Mouse (Mus musculus) fibroblast of lung, adult 2 months (primary cell): ENCODE measurements around the gene Mrpl52.

Experiments used
- DNase-seq: peaks from one replicate; pipeline ENCODE4 v3.0.0-alpha.2; 2011; ENCODE audit warnings: low read depth

The Mrpl52 gene

DNA sequence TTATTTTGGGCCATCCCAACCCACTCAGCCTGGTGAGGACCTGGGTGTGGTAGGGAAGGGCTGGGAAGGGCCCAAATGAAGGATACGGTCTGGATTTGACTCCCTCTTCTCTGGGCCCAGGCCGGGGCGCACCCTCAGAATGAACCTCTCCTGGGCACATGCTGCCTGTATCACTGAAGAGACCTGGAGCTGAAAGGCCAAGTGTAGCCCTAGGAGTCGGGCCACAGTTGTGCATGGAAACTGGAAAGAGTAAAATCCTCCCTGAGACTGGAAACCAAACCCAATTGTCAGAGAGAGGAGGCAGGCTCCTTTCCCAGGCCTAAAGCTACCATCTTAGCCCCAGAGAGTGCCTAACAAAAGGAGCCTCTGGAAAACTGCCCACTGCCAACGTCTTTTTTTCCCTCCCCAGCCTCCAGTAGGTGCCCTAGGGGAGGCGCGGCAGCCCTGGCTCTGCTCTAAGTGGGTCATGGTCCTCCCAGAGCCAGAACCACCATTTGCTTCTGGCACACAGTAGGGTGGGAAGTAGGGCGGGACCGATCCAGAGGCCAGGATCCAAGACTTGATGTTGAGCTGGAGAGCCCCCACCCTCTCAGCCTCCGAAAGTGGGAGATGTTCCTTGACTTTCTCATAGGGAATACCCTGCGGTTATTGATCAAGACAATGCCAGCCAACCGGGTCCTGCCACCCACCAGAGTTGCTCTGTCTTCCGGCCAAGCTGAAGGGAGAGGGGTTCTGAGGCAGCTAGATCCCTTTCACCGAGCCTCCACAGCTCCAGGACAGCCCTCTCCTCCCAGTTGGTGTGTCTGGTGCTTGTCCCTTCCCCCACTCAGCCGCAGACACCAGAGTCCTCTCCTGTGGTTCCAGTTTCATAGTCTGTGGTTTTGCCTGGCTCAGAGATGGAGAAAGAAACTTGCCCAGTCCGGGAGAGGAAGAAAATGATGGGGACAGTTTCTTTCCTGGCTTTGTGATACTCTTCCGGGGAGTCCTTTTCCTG, 6.4 kb downstream of the Mrpl52 start:
- DNase-seq: no peak

DNA sequence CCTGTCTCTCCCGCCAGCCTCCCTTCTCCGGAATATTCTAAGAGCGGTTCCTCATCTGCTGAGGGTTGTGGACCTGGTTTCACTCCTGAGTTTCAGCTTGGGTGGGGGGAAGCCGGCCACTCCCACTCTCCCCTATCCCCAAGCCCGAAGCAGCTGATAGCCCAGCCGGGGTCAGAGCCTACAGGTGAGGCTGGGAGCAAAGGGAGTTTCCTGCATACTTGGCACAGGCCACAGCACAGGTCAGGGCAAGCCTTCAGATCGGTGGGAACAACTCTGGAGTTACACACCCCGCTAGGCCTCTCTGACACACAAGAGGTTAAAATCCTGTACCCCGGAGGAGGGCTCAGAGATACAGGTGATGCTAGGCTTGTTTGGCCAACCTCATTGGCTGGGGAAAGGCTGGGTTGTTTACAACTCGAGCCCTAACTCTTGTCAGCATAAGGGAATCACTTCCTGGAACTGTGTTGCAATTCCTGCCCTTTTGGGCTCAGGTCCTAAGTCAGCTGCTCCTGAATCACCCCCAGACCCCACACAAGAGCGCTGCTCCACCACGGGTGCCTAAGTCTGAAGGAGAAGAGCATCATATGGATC, 7.3 kb downstream of the Mrpl52 start:
- DNase-seq: no peak

GRCm38 (mm10) chr14:54435194-54435918, 8.6 kb downstream of the Mrpl52 start:
- DNase-seq: no peak

GRCm38 (mm10) chr14:54439155-54439554, 12.4 kb downstream of the Mrpl52 start:
- no peak for DNase-seq

- DNase-seq: no peak
Measured at GRCm38 (mm10) chr14:54439610-54440009, 12.9 kb downstream of the Mrpl52 start.

DNA sequence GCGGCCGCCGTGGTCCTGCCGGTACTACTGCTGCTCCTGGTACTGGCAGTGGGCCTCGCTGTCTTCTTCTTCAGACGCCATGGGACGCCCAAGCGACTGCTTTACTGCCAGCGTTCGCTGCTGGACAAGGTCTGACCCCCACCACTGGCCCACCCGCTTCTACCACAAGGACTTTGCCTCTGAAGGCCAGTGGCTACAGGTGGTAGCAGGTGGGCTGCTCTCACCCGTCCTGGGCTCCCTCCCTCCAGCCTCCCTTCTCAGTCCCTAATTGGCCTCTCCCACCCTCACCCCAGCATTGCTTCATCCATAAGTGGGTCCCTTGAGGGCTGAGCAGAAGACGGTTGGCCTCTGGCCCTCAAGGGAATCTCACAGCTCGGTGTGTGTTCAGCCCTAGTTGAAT, 13.8 kb downstream of the Mrpl52 start:
- DNase-seq: no peak

GRCm38 (mm10) chr14:54441365-54441764, 14.7 kb downstream of the Mrpl52 start:
- no peak for DNase-seq

DNA sequence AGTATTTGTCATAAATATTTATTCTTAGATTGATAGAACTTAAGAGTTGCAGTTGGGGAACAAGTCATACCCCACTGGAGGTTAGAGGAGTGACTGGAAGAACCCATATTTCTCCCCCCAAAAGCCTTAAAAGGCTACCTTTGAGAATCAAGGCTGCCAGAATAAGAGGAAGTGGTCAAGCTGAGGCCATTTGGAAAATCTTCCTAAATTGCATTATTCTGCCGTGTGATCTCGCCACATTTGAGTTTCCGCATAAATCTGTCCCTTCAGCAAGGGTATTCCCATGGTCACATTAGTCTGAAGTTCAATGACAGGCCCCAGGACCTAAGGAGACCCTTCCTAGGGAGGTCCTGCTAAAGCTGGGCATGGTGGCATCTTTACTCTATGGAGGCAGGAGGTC, 15.8 kb downstream of the Mrpl52 start:
- no peak for DNase-seq

DNA sequence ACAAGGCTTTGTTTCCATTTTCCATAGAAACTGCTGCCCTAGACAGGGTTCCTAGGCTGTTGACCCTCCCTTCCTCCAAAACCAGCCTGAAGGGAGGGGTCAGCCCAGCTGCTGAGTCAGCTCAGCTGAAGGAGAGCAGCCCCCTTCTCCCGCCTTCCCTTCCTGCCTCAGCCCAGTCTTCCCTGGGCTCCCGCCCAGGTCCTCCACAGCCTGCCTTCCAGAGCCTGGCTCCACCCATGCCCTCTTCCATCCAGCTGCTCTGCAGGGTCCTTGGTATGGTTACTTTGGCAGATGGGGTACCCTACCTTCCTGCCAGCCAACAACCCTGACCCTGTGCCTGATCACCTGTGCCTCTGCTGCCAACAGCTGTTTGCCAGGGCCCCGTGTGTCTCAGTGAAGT, 16.5 kb downstream of the Mrpl52 start:
- peak; percentile 86 for DNase-seq

GRCm38 (mm10) chr14:54443712-54444618, 17.3 kb downstream of the Mrpl52 start:
- DNase-seq: peak; percentile 92

GRCm38 (mm10) chr14:54445476-54445875, 18.8 kb downstream of the Mrpl52 start:
- DNase-seq: no peak

GRCm38 (mm10) chr14:54453566-54453965, 26.9 kb downstream of the Mrpl52 start:
- no peak for DNase-seq

GRCm38 (mm10) chr14:54454669-54455528, 28.2 kb downstream of the Mrpl52 start:
- DNase-seq: no peak

GRCm38 (mm10) chr14:54457907-54458569, 31.3 kb downstream of the Mrpl52 start:
- DNase-seq: no peak

DNA sequence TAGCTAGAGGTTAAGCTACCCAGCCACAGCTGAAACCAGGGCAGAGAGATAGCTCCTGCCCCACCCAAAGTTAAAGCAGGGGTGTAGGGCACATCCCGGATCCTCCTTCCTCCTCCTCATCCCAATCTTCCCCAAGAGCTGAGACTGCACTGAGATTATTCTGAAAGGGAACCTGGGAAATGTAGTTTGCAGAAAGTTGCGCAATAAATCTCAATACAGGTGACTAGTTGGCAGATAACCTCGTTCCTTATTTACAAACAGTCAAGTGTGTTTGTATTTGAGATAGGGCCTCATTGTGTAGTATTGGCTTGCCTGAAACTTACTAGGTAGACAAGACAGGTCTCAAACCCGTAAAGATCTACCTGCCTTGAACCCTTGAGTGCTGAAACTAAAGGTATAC, 35.4 kb downstream of the Mrpl52 start:
- no peak for DNase-seq

GRCm38 (mm10) chr14:54463108-54463958, 36.6 kb downstream of the Mrpl52 start:
- no peak for DNase-seq

DNA sequence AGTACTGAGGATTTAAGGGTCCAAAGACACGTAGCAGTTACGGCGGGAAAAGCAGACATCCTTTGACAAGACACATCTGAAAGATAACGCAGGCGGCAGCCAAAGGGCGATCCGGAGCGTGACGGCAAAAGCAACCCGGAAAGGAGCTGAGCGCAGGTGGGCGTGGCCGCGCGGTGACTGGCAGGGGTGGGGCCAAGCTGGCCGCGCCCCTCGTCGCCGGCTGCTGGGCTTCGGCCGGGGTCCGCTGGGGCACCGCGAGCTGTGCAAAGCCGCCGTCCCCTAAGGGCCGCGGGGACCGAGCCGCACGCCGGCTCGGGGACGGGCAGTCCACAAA, 37.2 kb downstream of the Mrpl52 start, which contains the start of gene Lrp10:
Lrp10 (plus strand) TSS at position 179 of the 334 bp plus-strand sequence.
- DNase-seq: no peak

- DNase-seq: peak; percentile 68
Measured at GRCm38 (mm10) chr14:54464293-54465005, 37.7 kb downstream of the Mrpl52 start.
